Mouse (Mus musculus): ENCODE data around the gene Bptf. TPM values are rescaled to one million over a fixed set of nuclear protein-coding genes. Genes with fewer than 3 reads are reported as not detected.
"Not testable (repeated sequence)": the region's sequence is repeated elsewhere in the genome, so short reads cannot be mapped to it uniquely, and the experiment has no call there.

Gene Bptf
- 28.2 and 29.9 TPM in 2 replicates for polyA plus RNA-seq (2015; fragmentation: Nextera tagmentation; extraction: Ambion mirVana)

GRCm38 (mm10) chr11:107131749-107132421 is at the start of gene Bptf:
TSS of gene Bptf (minus strand) at chr11:107132127.
- H3K9ac ChIP-seq (ENCODE audit: low read length) = peak within 1 kb of the TSS; percentile 96
- no peaks in the 10 kb centered on the region for H3K9me3 ChIP-seq (ENCODE audit: control insufficient read depth, low read length)
- no peaks in the 10 kb centered on the region for H3K27me3 ChIP-seq (ENCODE audit: control insufficient read depth, insufficient read depth, low read depth, low read length)
- peaks cover 11% of the 10 kb centered on the region for H3K4me1 ChIP-seq (replicated peaks; ENCODE audit: control insufficient read depth, insufficient read depth, low read length)
- no peaks in the 10 kb centered on the region for H3K36me3 ChIP-seq (ENCODE audit: control insufficient read depth, insufficient read depth, low read length)
- peak within 1 kb of the TSS; percentile 97 for H3K27ac ChIP-seq (ENCODE audit: low read length)
- peak within 1 kb of the TSS; percentile 67 for H3K4me3 ChIP-seq (ENCODE audit: low read length)
- peak; percentile 98 for ATAC-seq (ENCODE audit: low read depth)
- H3K4me2 ChIP-seq (ENCODE audit: low read depth, low read length) = peak within 1 kb of the TSS; percentile 96
- WGBS = under 1% methylated on average over 43 of the region's 94 CpGs

- Histone ChIP-seq H3K27ac (ENCODE audit: low read length) (no peak overlapping the region), H3K27me3 (ENCODE audit: control insufficient read depth, insufficient read depth, low read depth, low read length) (no peaks in the 10 kb centered on the region), H3K9ac (ENCODE audit: low read length) (no peak overlapping the region), H3K4me3 (ENCODE audit: low read length) (no peak overlapping the region), H3K4me1 (replicated peaks; ENCODE audit: control insufficient read depth, insufficient read depth, low read length) (no peaks in the 10 kb centered on the region), H3K4me2 (ENCODE audit: low read depth, low read length) (no peak overlapping the region), H3K9me3 (ENCODE audit: control insufficient read depth, low read length) (no peaks in the 10 kb centered on the region), H3K36me3 (ENCODE audit: control insufficient read depth, insufficient read depth, low read length) (peaks cover 7% of the 10 kb centered on the region)
- 58% methylated on average over 4 of the region's 4 CpGs for WGBS
- ATAC-seq (ENCODE audit: low read depth) = no peak
Measured at GRCm38 (mm10) chr11:107161215-107161614, 29.3 kb upstream of the Bptf start.

DNA sequence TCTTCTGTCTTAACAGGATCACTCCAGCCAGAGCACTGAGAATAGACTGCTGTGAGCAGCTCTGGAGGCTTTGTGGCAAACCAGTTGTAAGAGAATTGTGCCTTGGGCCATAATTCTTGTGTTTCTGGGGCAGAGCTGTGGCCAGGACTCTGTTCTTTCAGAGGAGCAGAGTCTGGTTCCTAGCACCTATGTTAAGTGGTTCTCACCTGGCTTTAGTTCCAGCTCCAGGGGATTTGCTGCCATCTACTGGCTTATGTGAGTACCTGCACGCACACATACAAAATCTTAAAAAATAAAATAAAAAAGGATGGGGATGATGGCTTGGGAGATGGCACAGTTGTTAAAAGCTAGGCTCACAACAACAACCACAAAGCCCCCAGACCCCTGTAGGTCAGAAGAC is 27.1 kb upstream of the Bptf start:
- H3K27me3 ChIP-seq (ENCODE audit: control insufficient read depth, insufficient read depth, low read depth, low read length) = no peaks in the 10 kb centered on the region
- H3K4me3 ChIP-seq (ENCODE audit: low read length) = no peak overlapping the region
- no peaks in the 10 kb centered on the region for H3K36me3 ChIP-seq (ENCODE audit: control insufficient read depth, insufficient read depth, low read length)
- no peaks in the 10 kb centered on the region for H3K9me3 ChIP-seq (ENCODE audit: control insufficient read depth, low read length)
- H3K4me2 ChIP-seq (ENCODE audit: low read depth, low read length) = no peak overlapping the region
- WGBS = 42% methylated on average over 1 of the region's 1 CpGs
- no peak for ATAC-seq (ENCODE audit: low read depth)
- H3K4me1 ChIP-seq (replicated peaks; ENCODE audit: control insufficient read depth, insufficient read depth, low read length) = no peaks in the 10 kb centered on the region
- no peak overlapping the region for H3K9ac ChIP-seq (ENCODE audit: low read length)
- no peak overlapping the region for H3K27ac ChIP-seq (ENCODE audit: low read length)

- H3K9ac ChIP-seq (ENCODE audit: low read length) = no peak overlapping the region
- H3K4me2 ChIP-seq (ENCODE audit: low read depth, low read length) = no peak overlapping the region
- 29% methylated on average over 5 of the region's 5 CpGs for WGBS
- H3K27me3 ChIP-seq (ENCODE audit: control insufficient read depth, insufficient read depth, low read depth, low read length) = no peaks in the 10 kb centered on the region
- no peaks in the 10 kb centered on the region for H3K9me3 ChIP-seq (ENCODE audit: control insufficient read depth, low read length)
- ATAC-seq (ENCODE audit: low read depth) = no peak
- H3K27ac ChIP-seq (ENCODE audit: low read length) = no peak overlapping the region
- no peaks in the 10 kb centered on the region for H3K4me1 ChIP-seq (replicated peaks; ENCODE audit: control insufficient read depth, insufficient read depth, low read length)
- no peaks in the 10 kb centered on the region for H3K36me3 ChIP-seq (ENCODE audit: control insufficient read depth, insufficient read depth, low read length)
- no peak overlapping the region for H3K4me3 ChIP-seq (ENCODE audit: low read length)
Measured at GRCm38 (mm10) chr11:107156977-107157642, 25.2 kb upstream of the Bptf start.

GRCm38 (mm10) chr11:107155292-107155691 is 23.4 kb upstream of the Bptf start:
- H3K9ac ChIP-seq (ENCODE audit: low read length) = no peak overlapping the region

GRCm38 (mm10) chr11:107154431-107154830 is 22.5 kb upstream of the Bptf start:
- Histone ChIP-seq H3K4me1 (replicated peaks; ENCODE audit: control insufficient read depth, insufficient read depth, low read length) (no peaks in the 10 kb centered on the region), H3K27me3 (ENCODE audit: control insufficient read depth, insufficient read depth, low read depth, low read length) (no peaks in the 10 kb centered on the region), H3K36me3 (ENCODE audit: control insufficient read depth, insufficient read depth, low read length) (no peaks in the 10 kb centered on the region), H3K4me3 (ENCODE audit: low read length) (no peak overlapping the region), H3K4me2 (ENCODE audit: low read depth, low read length) (no peak overlapping the region), H3K9ac (ENCODE audit: low read length) (no peak overlapping the region), H3K27ac (ENCODE audit: low read length) (no peak overlapping the region), H3K9me3 (ENCODE audit: control insufficient read depth, low read length) (no peaks in the 10 kb centered on the region)
- ATAC-seq (ENCODE audit: low read depth) = no peak
- 73% methylated on average over 7 of the region's 7 CpGs for WGBS

More at GRCm38 (mm10) chr11:107155292-107155691, 23.4 kb upstream of the Bptf start:
- Histone ChIP-seq H3K4me1 (replicated peaks; ENCODE audit: control insufficient read depth, insufficient read depth, low read length) (no peaks in the 10 kb centered on the region), H3K27ac (ENCODE audit: low read length) (no peak overlapping the region), H3K4me2 (ENCODE audit: low read depth, low read length) (no peak overlapping the region), H3K27me3 (ENCODE audit: control insufficient read depth, insufficient read depth, low read depth, low read length) (no peaks in the 10 kb centered on the region), H3K9me3 (ENCODE audit: control insufficient read depth, low read length) (no peaks in the 10 kb centered on the region), H3K4me3 (ENCODE audit: low read length) (no peak overlapping the region), H3K36me3 (ENCODE audit: control insufficient read depth, insufficient read depth, low read length) (no peaks in the 10 kb centered on the region)
- WGBS = 80% methylated on average over 5 of the region's 5 CpGs
- ATAC-seq (ENCODE audit: low read depth) = no peak

GRCm38 (mm10) chr11:107153645-107154044 is 21.7 kb upstream of the Bptf start:
- Histone ChIP-seq H3K9ac (ENCODE audit: low read length) (no peak overlapping the region), H3K4me2 (ENCODE audit: low read depth, low read length) (no peak overlapping the region), H3K4me3 (ENCODE audit: low read length) (no peak overlapping the region), H3K36me3 (ENCODE audit: control insufficient read depth, insufficient read depth, low read length) (no peaks in the 10 kb centered on the region), H3K4me1 (replicated peaks; ENCODE audit: control insufficient read depth, insufficient read depth, low read length) (no peaks in the 10 kb centered on the region), H3K27ac (ENCODE audit: low read length) (no peak overlapping the region), H3K9me3 (ENCODE audit: control insufficient read depth, low read length) (no peaks in the 10 kb centered on the region), H3K27me3 (ENCODE audit: control insufficient read depth, insufficient read depth, low read depth, low read length) (no peaks in the 10 kb centered on the region)
- ATAC-seq (ENCODE audit: low read depth) = no peak
- 70% methylated on average over 5 of the region's 5 CpGs for WGBS

DNA sequence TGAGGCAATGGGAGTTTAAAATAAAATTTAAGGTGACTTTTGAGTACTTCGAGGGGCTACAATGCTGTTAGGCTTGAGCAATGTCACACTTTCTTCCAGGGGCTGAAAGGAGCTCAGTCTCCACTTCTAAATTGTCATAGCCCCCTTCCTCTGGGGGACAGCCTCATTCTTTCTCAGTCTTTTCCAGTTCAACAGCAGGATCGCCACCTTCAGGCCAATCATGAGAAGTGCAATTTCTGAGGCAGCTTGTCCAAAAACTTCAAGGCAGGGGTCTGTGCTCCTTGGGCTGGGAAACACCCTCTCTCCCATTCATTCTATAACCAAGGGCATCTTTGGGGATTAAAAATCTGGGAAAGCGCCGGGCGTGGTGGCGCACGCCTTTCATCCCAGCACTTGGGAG is 19.9 kb upstream of the Bptf start:
- H3K9me3 ChIP-seq (ENCODE audit: control insufficient read depth, low read length) = no peaks in the 10 kb centered on the region
- WGBS = 69% methylated on average over 7 of the region's 7 CpGs
- no peak overlapping the region for H3K9ac ChIP-seq (ENCODE audit: low read length)
- H3K4me2 ChIP-seq (ENCODE audit: low read depth, low read length) = no peak overlapping the region
- H3K27me3 ChIP-seq (ENCODE audit: control insufficient read depth, insufficient read depth, low read depth, low read length) = no peaks in the 10 kb centered on the region
- no peak for ATAC-seq (ENCODE audit: low read depth)
- H3K4me1 ChIP-seq (replicated peaks; ENCODE audit: control insufficient read depth, insufficient read depth, low read length) = no peaks in the 10 kb centered on the region
- no peak overlapping the region for H3K4me3 ChIP-seq (ENCODE audit: low read length)
- no peaks in the 10 kb centered on the region for H3K36me3 ChIP-seq (ENCODE audit: control insufficient read depth, insufficient read depth, low read length)
- no peak overlapping the region for H3K27ac ChIP-seq (ENCODE audit: low read length)

- H3K4me3 ChIP-seq (ENCODE audit: low read length); ATAC-seq (ENCODE audit: low read depth); H3K9me3 ChIP-seq (ENCODE audit: control insufficient read depth, low read length); H3K27ac ChIP-seq (ENCODE audit: low read length); H3K4me2 ChIP-seq (ENCODE audit: low read depth, low read length); H3K4me1 ChIP-seq (replicated peaks; ENCODE audit: control insufficient read depth, insufficient read depth, low read length); H3K27me3 ChIP-seq (ENCODE audit: control insufficient read depth, insufficient read depth, low read depth, low read length); H3K9ac ChIP-seq (ENCODE audit: low read length); H3K36me3 ChIP-seq (ENCODE audit: control insufficient read depth, insufficient read depth, low read length): not testable (repeated sequence)
- WGBS = 92% methylated on average over 11 of the region's 11 CpGs
Measured at GRCm38 (mm10) chr11:107143956-107144355, 12.0 kb upstream of the Bptf start.

Data from lung, embryonic 16.5 days (tissue).